Mouse (Mus musculus): ENCODE results near the gene 1700113H08Rik.
A peak's percentile ranks its signal among the peaks of the same experiment; 100 is the strongest.

Gene 1700113H08Rik

DNA sequence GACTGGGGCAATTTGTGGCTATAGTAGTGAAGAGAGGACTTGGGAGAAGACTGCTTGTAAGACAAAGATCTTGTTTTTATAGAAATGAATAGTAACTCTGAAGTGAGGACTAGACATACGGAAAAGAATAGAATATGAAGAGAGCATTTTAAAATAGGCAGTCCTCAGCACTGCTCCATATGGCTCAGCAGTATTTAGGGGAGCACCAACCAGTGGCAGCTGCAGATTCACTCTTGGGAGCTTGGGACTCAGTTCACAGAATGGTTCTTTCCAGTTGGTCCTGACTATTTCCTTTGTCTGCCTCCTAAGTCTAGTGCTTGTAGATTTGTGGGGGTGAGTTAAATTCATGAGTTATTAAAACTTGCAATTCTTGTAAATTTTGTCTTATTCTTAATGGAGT lies 151.6 kb downstream of the 1700113H08Rik start:
- no peak for DNase-seq (ENCODE audit: low spot score)

DNA sequence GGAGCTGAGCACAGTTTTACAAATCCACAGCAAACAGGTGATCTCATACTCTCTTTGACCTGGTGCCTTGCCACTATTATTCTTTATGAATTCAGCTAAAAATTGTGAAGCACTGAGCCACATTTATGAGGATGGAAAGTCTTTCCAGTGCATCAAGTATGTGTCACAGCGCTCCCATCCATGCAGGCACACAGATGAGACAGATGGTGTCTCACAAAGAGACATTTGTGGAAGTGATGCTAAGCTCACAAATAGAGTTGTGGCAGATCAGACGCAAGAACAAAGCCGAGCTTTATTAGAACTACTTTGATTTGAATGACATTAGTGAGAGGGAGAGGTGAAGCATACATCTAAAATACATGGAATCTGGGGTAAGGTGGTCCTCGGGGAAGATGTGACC lies 153.2 kb downstream of the 1700113H08Rik start:
- no peak for DNase-seq (ENCODE audit: low spot score)

DNA sequence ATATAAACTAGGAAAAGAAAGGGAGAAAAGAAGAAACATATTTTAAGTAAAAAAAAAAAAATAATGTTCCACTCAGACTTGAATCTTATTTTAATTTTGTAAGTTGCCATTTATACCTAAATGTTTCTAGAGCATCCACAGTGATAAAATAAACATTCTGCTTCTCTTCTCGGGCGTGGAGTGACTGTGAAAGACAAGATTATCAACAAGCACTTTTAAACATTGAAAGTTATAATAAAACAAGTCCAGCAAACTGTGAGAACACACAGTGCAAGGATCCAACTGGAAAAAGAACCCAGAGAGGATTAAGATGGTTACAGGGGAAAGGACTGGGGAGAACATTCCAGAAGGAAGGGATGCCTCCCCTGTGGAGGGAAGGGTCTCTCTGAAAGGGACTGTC lies 155.0 kb downstream of the 1700113H08Rik start:
- DNase-seq (ENCODE audit: low spot score), result no peak

DNA sequence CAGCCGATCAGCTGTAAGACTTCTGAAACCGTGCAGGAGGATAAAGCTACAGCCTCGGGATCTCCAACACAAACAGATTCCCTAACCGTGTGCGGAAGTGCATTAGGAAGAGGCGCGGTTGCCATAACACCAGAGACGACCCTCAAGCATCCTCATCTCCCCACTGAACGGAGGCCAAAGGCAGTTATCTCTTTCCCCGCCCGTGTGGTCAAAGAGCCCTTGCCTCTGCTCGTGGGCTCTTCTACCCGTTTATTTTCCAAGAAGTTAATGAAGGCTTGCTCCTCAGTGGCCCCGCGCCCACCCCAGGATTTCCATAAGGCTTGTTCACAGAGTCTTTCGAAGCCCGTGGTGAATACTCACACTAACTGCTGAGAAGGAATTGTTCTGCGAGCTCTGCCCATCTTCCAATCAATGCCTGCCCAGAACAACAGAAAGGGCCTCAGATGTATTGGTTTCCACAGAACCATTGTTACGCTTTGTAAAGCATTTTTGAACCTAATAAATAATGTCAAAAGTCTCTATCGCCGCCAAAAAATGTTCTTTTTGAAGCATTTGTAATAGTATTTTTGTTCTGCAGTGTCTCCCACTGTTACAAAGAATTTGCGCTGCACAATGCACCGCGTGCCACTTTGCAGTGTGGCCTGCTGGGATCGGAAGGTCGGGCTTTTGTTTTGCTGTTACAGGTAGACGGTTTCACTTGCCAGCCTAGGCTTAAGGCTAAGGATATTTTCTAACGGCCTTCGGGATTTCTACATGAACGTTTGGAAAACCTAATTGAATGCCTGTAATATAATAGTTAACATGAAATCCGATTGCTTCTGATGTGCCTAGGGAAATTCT lies 172.4 kb downstream of the 1700113H08Rik start:
- peak; percentile 64 for DNase-seq (ENCODE audit: low spot score)

DNA sequence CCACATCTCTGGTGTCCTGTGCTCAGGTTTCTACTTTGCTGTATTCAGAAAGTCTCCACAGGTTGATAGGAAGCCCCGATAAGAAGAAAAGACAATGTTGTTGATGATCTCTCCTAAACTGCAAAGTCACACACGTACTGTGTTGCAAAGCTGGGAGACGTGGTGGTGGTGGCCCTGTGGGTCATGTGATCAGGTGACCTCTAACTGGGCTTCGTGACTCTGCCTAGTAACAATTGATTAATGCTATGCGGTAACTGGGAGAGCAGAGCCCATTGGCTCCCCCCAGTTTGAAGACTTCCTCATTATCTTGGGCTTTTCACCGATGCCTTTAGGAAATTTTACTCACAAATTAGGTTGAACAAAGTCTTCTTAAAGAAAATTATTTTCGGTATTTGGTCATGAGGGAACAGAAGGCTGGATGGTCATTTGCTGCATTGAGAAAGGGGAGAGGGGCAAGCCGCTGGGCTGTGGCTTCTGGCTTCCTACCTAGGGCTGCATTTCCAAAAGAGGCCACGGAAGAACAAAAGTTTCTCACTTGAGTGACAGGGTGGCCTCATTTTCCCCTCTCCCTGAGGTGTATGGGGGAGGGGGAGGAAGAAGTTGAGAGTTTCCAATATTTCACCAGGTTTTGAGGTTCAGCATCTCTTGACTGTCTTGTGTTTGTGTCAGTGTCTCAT lies 181.6 kb downstream of the 1700113H08Rik start:
- DNase-seq (ENCODE audit: low spot score), result peak; percentile 45

DNA sequence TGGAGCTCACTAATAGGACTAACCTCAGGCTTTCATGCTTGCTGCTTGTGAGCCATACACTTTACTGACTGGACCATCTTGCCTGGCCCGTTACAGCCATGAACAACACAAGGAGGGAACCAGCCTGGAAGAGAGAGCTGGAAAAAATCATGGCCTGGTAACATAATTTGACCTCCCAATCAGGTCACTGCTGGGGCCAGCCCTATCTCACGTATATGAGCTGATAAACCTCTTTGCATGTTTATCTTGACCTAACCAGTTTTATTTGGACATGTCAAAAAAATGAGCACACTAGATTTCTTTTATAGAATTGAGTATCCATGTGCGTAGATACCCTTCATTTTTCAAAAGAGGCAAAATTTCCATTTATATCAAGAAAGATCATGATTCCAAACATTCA lies 213.9 kb downstream of the 1700113H08Rik start:
- DNase-seq (ENCODE audit: low spot score), result no peak

DNA sequence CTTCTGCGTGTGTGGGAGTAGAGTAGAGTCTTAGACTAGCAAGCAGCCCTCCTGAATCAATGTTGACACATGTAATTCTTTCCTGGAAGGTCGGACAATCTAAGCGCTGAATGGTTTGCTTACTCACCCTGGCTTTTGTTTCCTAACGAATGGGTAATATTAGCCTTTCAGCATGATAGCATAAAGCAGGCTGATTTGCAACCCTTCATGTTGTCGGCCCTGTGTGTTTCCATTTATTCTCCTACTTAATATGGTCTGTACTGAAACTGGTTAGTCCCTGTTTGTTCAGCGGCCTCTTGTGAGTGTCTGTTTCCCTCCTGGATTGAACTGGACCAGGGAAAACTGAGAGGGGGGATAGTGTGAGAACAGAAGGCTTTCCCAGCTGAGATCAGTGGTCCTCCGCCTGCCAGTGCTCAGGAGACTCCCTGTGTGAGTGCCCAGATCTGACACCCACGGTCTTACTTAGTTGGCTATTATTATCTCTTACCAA lies 214.3 kb downstream of the 1700113H08Rik start:
- no peak for DNase-seq (ENCODE audit: low spot score)

- no peak for DNase-seq (ENCODE audit: low spot score)
Observed at GRCm38 (mm10) chr10:87275075-87275474, 217.2 kb downstream of the 1700113H08Rik start.

Data from embryo, embryonic 10.5 days (tissue).